ENCODE assay signal across 26 mouse cellular contexts in genomic region chr10:3424016-3424415, GRCm38 (mm10). TPM values are rescaled to one million over a fixed set of nuclear protein-coding genes. Genes with fewer than 3 reads are reported as not detected.
"Had no signal": no experiment of that assay in that cellular context is flagged by ENCODE, and none has a peak within 500 bp of the region (broad histone marks: within the 10 kb centered on the region; RNA-seq: fewer than 3 reads in every experiment).

No protein-coding gene starts in this region.

- ATAC-seq: hindbrain, postnatal 0 days; intestine, embryonic 16.5 days; liver, embryonic 12.5 days had no signal

- H3K9me3 ChIP-seq: heart, embryonic 13.5 days; heart, embryonic 15.5 days; hindbrain, embryonic 15.5 days; kidney, embryonic 15.5 days; limb, embryonic 10.5 days; limb, embryonic 12.5 days; liver, embryonic 12.5 days had no signal

- H3K9ac ChIP-seq: heart, embryonic 13.5 days; heart, embryonic 15.5 days; hindbrain, embryonic 15.5 days; kidney, embryonic 15.5 days; limb, embryonic 12.5 days; liver, embryonic 12.5 days; liver, embryonic 14.5 days had no signal

- H3K4me1 ChIP-seq: hindbrain, embryonic 15.5 days; kidney, embryonic 15.5 days; limb, embryonic 10.5 days; limb, embryonic 12.5 days; liver, embryonic 12.5 days had no signal

- H3K4me2 ChIP-seq: heart, embryonic 11.5 days; heart, embryonic 13.5 days; heart, embryonic 15.5 days; hindbrain, embryonic 15.5 days; kidney, embryonic 15.5 days; limb, embryonic 12.5 days; liver, embryonic 12.5 days had no signal

- H3K27ac ChIP-seq: heart, adult 2 months; heart, embryonic 13.5 days; heart, embryonic 15.5 days; hindbrain, embryonic 15.5 days; hindbrain, postnatal 0 days; kidney, embryonic 15.5 days; kidney, postnatal 0 days; limb, embryonic 10.5 days; limb, embryonic 12.5 days; liver, embryonic 12.5 days; liver, embryonic 14.5 days had no signal

- DNase-seq: gastrocnemius, postnatal 14 days; gastrocnemius, postnatal 36 days; heart, adult 11 months; heart, adult 2 months; heart, postnatal 14 days; heart, postnatal 36 days; kidney, adult 11 months; kidney, adult 2 months; kidney, adult 9 months; kidney, postnatal 14 days; kidney, postnatal 36 days; layer of hippocampus, adult 9-11 months; layer of hippocampus, postnatal 36 days had no signal

- H3K27me3 ChIP-seq: heart, embryonic 13.5 days; heart, embryonic 15.5 days; hindbrain, embryonic 15.5 days; kidney, embryonic 15.5 days; limb, embryonic 12.5 days; liver, embryonic 12.5 days had no signal

- H3K36me3 ChIP-seq: hindbrain, embryonic 15.5 days; kidney, embryonic 15.5 days; limb, embryonic 10.5 days; limb, embryonic 12.5 days; liver, embryonic 12.5 days had no signal

- H3K4me3 ChIP-seq: heart, adult 2 months; heart, embryonic 13.5 days; heart, embryonic 15.5 days; hindbrain, embryonic 15.5 days; kidney, embryonic 15.5 days; limb, embryonic 10.5 days; limb, embryonic 12.5 days; liver, embryonic 12.5 days had no signal

RNA-seq across cellular contexts. Expression of gene Ppp1r14c, which starts 58.2 kb away (rescaled TPM):
- polyA plus RNA-seq: liver, adult 2 months had no signal
